Mouse (Mus musculus) left cerebral cortex, adult 8-10 months (tissue): ENCODE measurements at regions not wholly inside any gene's neighbourhood (a gene's known extent, or its start where the extent isn't known, plus 50 kb on each side); places are given as distances from the start of the nearest gene placed in this dataset.

Experiments
- DNase-seq, 2 experiments: peaks; one replicate each; pipeline ENCODE4 v3.0.0; 2022; ENCODE audit warnings: low spot score in 2 of 2

- no peak for DNase-seq
Measured at GRCm38 (mm10) chr11:24377530-24377929, 299.7 kb downstream of the Bcl11a start.

GRCm38 (mm10) chr11:24390578-24390977 is 312.7 kb downstream of the Bcl11a start:
- DNase-seq = no peak

- DNase-seq = no peak
Measured at GRCm38 (mm10) chr11:24391385-24391784, 313.5 kb downstream of the Bcl11a start.

- DNase-seq = no peak
Measured at GRCm38 (mm10) chr11:24395478-24395877, 317.6 kb downstream of the Bcl11a start.

GRCm38 (mm10) chr11:24396911-24397310 is 319.1 kb downstream of the Bcl11a start:
- no peak for DNase-seq

- no peak for DNase-seq
Measured at GRCm38 (mm10) chr11:24397710-24398109, 319.9 kb downstream of the Bcl11a start.

GRCm38 (mm10) chr11:24401151-24401550 is 323.3 kb downstream of the Bcl11a start:
- no peak for DNase-seq

GRCm38 (mm10) chr11:24402127-24402526 is 324.3 kb downstream of the Bcl11a start:
- DNase-seq = no peak

GRCm38 (mm10) chr11:24414804-24415203 is 336.9 kb downstream of the Bcl11a start:
- DNase-seq = no peak

- DNase-seq = no peak
Measured at GRCm38 (mm10) chr11:24422066-24422775, 344.4 kb downstream of the Bcl11a start.

- no peak for DNase-seq
Measured at GRCm38 (mm10) chr11:24423278-24423677, 345.4 kb downstream of the Bcl11a start.

GRCm38 (mm10) chr11:24426995-24427883 is 349.4 kb downstream of the Bcl11a start:
- no peak for DNase-seq

- no peak for DNase-seq
Measured at GRCm38 (mm10) chr11:24448608-24449007, 370.8 kb downstream of the Bcl11a start.

- DNase-seq = peak in 1 of 2 experiments; percentile 38
Measured at GRCm38 (mm10) chr11:24452267-24452666, 374.4 kb downstream of the Bcl11a start.

GRCm38 (mm10) chr11:24464642-24465041 is 386.8 kb downstream of the Bcl11a start:
- no peak for DNase-seq

- peak in 1 of 2 experiments; percentile 72 for DNase-seq
Measured at GRCm38 (mm10) chr11:24467458-24467857, 389.6 kb downstream of the Bcl11a start.

GRCm38 (mm10) chr11:24470469-24470868 is 392.6 kb downstream of the Bcl11a start:
- no peak for DNase-seq

- no peak for DNase-seq
Measured at GRCm38 (mm10) chr11:24472617-24473367, 394.9 kb downstream of the Bcl11a start.

GRCm38 (mm10) chr11:24473368-24474010 is 395.6 kb downstream of the Bcl11a start:
- peak in 1 of 2 experiments; percentile 65 for DNase-seq

GRCm38 (mm10) chr11:24502722-24503424 is 425.0 kb downstream of the Bcl11a start:
- no peak for DNase-seq

GRCm38 (mm10) chr11:24515568-24515967 is 437.7 kb downstream of the Bcl11a start:
- DNase-seq = no peak
